Mouse (Mus musculus): ENCODE data around the gene BC004004. TPM values are rescaled to one million over a fixed set of nuclear protein-coding genes. Genes with fewer than 3 reads are reported as not detected.

The BC004004 gene
- polyA plus RNA-seq, 1 experiment from 2014 or later, result 79.4 TPM

- DNase-seq (ENCODE audit: low spot score) (no peak), ATAC-seq (ENCODE audit: low FRiP score) (no peak)
- Histone ChIP-seq H3K4me3 (ENCODE audit: low read depth, low read length) (no peak overlapping the region), H3K9ac (ENCODE audit: low read depth, low read length) (no peak overlapping the region), H3K27ac (ENCODE audit: low read depth, low read length) (no peak overlapping the region), H3K36me3 (ENCODE audit: control insufficient read depth, insufficient read depth, low read length) (no peaks in the 10 kb centered on the region), H3K9me3 (ENCODE audit: control insufficient read depth, low read length) (no peaks in the 10 kb centered on the region), H3K27me3 (ENCODE audit: control insufficient read depth, insufficient read depth, low read length) (peaks cover 25% of the 10 kb centered on the region), H3K4me1 (replicated peaks; ENCODE audit: control insufficient read depth, insufficient read depth, low read length) (0 out of 2 replicates have a peak, but pooled peaks cover 5% of the 10 kb centered on the region), H3K4me2 (replicated peaks; ENCODE audit: low read depth, low read length) (no peak overlapping the region)
- 44% methylated on average over 6 of the region's 6 CpGs for WGBS
Measured at GRCm38 (mm10) chr17:29318731-29319250, 50.2 kb downstream of the BC004004 start.

- peaks cover 25% of the 10 kb centered on the region for H3K27me3 ChIP-seq (ENCODE audit: control insufficient read depth, insufficient read depth, low read length)
- no peaks in the 10 kb centered on the region for H3K36me3 ChIP-seq (ENCODE audit: control insufficient read depth, insufficient read depth, low read length)
- 91% methylated on average over 7 of the region's 7 CpGs for WGBS
- H3K9ac ChIP-seq (ENCODE audit: low read depth, low read length), result no peak overlapping the region
- H3K4me3 ChIP-seq (ENCODE audit: low read depth, low read length), result no peak overlapping the region
- 0 out of 2 replicates have a peak, but pooled peaks cover 5% of the 10 kb centered on the region for H3K4me1 ChIP-seq (replicated peaks; ENCODE audit: control insufficient read depth, insufficient read depth, low read length)
- DNase-seq (ENCODE audit: low spot score), result no peak
- no peak for ATAC-seq (ENCODE audit: low FRiP score)
- H3K27ac ChIP-seq (ENCODE audit: low read depth, low read length), result no peak overlapping the region
- H3K4me2 ChIP-seq (replicated peaks; ENCODE audit: low read depth, low read length), result no peak overlapping the region
- no peaks in the 10 kb centered on the region for H3K9me3 ChIP-seq (ENCODE audit: control insufficient read depth, low read length)
Measured at GRCm38 (mm10) chr17:29319476-29319875, 50.9 kb downstream of the BC004004 start.

- Histone ChIP-seq H3K9me3 (ENCODE audit: control insufficient read depth, low read length) (no peaks in the 10 kb centered on the region), H3K4me3 (ENCODE audit: low read depth, low read length) (no peak overlapping the region), H3K27me3 (ENCODE audit: control insufficient read depth, insufficient read depth, low read length) (peaks cover 25% of the 10 kb centered on the region), H3K4me2 (replicated peaks; ENCODE audit: low read depth, low read length) (no peak overlapping the region), H3K9ac (ENCODE audit: low read depth, low read length) (no peak overlapping the region), H3K36me3 (ENCODE audit: control insufficient read depth, insufficient read depth, low read length) (no peaks in the 10 kb centered on the region), H3K4me1 (replicated peaks; ENCODE audit: control insufficient read depth, insufficient read depth, low read length) (0 out of 2 replicates have a peak, but pooled peaks cover 5% of the 10 kb centered on the region), H3K27ac (ENCODE audit: low read depth, low read length) (no peak overlapping the region)
- DNase-seq (ENCODE audit: low spot score) (no peak), ATAC-seq (ENCODE audit: low FRiP score) (no peak)
- WGBS, result 73% methylated on average over 8 of the region's 8 CpGs
Measured at GRCm38 (mm10) chr17:29319881-29320639, 51.5 kb downstream of the BC004004 start.

GRCm38 (mm10) chr17:29321765-29322602 lies 53.4 kb downstream of the BC004004 start:
- ATAC-seq (ENCODE audit: low FRiP score) (no peak), DNase-seq (ENCODE audit: low spot score) (peak; percentile 37)
- Histone ChIP-seq H3K4me3 (ENCODE audit: low read depth, low read length) (no peak overlapping the region), H3K27me3 (ENCODE audit: control insufficient read depth, insufficient read depth, low read length) (peaks cover 25% of the 10 kb centered on the region), H3K9me3 (ENCODE audit: control insufficient read depth, low read length) (no peaks in the 10 kb centered on the region), H3K27ac (ENCODE audit: low read depth, low read length) (no peak overlapping the region), H3K9ac (ENCODE audit: low read depth, low read length) (peak overlapping the region; percentile 32; the same call in 1 of the 2 replicates), H3K36me3 (ENCODE audit: control insufficient read depth, insufficient read depth, low read length) (no peaks in the 10 kb centered on the region), H3K4me1 (replicated peaks; ENCODE audit: control insufficient read depth, insufficient read depth, low read length) (peaks cover 11% of the 10 kb centered on the region; the same call in 1 of the 2 replicates), H3K4me2 (replicated peaks; ENCODE audit: low read depth, low read length) (0 out of 2 replicates have a peak overlapping the region, but pooled peaks have one; percentile 19)
- WGBS, result 10% methylated on average over 41 of the region's 41 CpGs

- Histone ChIP-seq H3K36me3 (ENCODE audit: control insufficient read depth, insufficient read depth, low read length) (no peaks in the 10 kb centered on the region), H3K4me1 (replicated peaks; ENCODE audit: control insufficient read depth, insufficient read depth, low read length) (peaks cover 14% of the 10 kb centered on the region; the same call in 1 of the 2 replicates), H3K4me3 (ENCODE audit: low read depth, low read length) (no peak overlapping the region), H3K27ac (ENCODE audit: low read depth, low read length) (no peak overlapping the region), H3K9me3 (ENCODE audit: control insufficient read depth, low read length) (no peaks in the 10 kb centered on the region), H3K27me3 (ENCODE audit: control insufficient read depth, insufficient read depth, low read length) (peaks cover 25% of the 10 kb centered on the region), H3K9ac (ENCODE audit: low read depth, low read length) (peak overlapping the region; percentile 32; the same call in 1 of the 2 replicates), H3K4me2 (replicated peaks; ENCODE audit: low read depth, low read length) (0 out of 2 replicates have a peak overlapping the region, but pooled peaks have one; percentile 19)
- 16% methylated on average over 18 of the region's 18 CpGs for WGBS
- DNase-seq (ENCODE audit: low spot score), result peak; percentile 44
- no peak for ATAC-seq (ENCODE audit: low FRiP score)
Measured at GRCm38 (mm10) chr17:29322603-29322962, 54.0 kb downstream of the BC004004 start.

- Histone ChIP-seq H3K36me3 (ENCODE audit: control insufficient read depth, insufficient read depth, low read length) (no peaks in the 10 kb centered on the region), H3K27ac (ENCODE audit: low read depth, low read length) (no peak overlapping the region), H3K9me3 (ENCODE audit: control insufficient read depth, low read length) (no peaks in the 10 kb centered on the region), H3K9ac (ENCODE audit: low read depth, low read length) (no peak overlapping the region), H3K27me3 (ENCODE audit: control insufficient read depth, insufficient read depth, low read length) (peaks cover 25% of the 10 kb centered on the region), H3K4me2 (replicated peaks; ENCODE audit: low read depth, low read length) (no peak overlapping the region), H3K4me1 (replicated peaks; ENCODE audit: control insufficient read depth, insufficient read depth, low read length) (peaks cover 12% of the 10 kb centered on the region; the same call in 1 of the 2 replicates), H3K4me3 (ENCODE audit: low read depth, low read length) (no peak overlapping the region)
- ATAC-seq (ENCODE audit: low FRiP score) (no peak), DNase-seq (ENCODE audit: low spot score) (no peak)
- WGBS, result 95% methylated on average over 3 of the region's 3 CpGs
Measured at GRCm38 (mm10) chr17:29323625-29324024, 55.0 kb downstream of the BC004004 start.

- Histone ChIP-seq H3K9me3 (ENCODE audit: control insufficient read depth, low read length) (no peaks in the 10 kb centered on the region), H3K9ac (ENCODE audit: low read depth, low read length) (peak overlapping the region; percentile 57), H3K27me3 (ENCODE audit: control insufficient read depth, insufficient read depth, low read length) (peaks cover 18% of the 10 kb centered on the region), H3K27ac (ENCODE audit: low read depth, low read length) (0 out of 2 replicates have a peak overlapping the region, but pooled peaks have one; percentile 65), H3K4me2 (replicated peaks; ENCODE audit: low read depth, low read length) (peak overlapping the region; percentile 57), H3K36me3 (ENCODE audit: control insufficient read depth, insufficient read depth, low read length) (no peaks in the 10 kb centered on the region), H3K4me1 (replicated peaks; ENCODE audit: control insufficient read depth, insufficient read depth, low read length) (peaks cover 12% of the 10 kb centered on the region; the same call in 1 of the 2 replicates), H3K4me3 (ENCODE audit: low read depth, low read length) (no peak overlapping the region; the same call in 1 of the 2 replicates)
- ATAC-seq (ENCODE audit: low FRiP score) (no peak), DNase-seq (ENCODE audit: low spot score) (peak; percentile 39)
- WGBS, result 41% methylated on average over 13 of the region's 13 CpGs
Measured at GRCm38 (mm10) chr17:29325831-29326230, 57.2 kb downstream of the BC004004 start.
